Mouse (Mus musculus) MEL (cell line): ENCODE measurements around the gene Rnf130. TPM values are rescaled to one million over a fixed set of nuclear protein-coding genes. Genes with fewer than 3 reads are reported as not detected.

Experiments used
- DNase-seq: peaks from one replicate; pipeline ENCODE4 v3.0.0; 2011; ENCODE audit warnings: low read depth, low spot score
- H3K27ac ChIP-seq: 2 replicates; pipeline ENCODE4 v1.5.1; 2012; ENCODE audit warnings: low read depth, mild to moderate bottlenecking, control low read depth, low read length, moderate library complexity; ENCODE audit not compliant: control insufficient read depth
- H3K27me3 ChIP-seq, 2 experiments: fragments of 150-350 bp in 1 of 2; sonication (generic) in 1 of 2; 2 replicates each; pipeline ENCODE4 v1.6.1; 2012; ENCODE audit warnings: low read length in 2 of 2, mild to moderate bottlenecking in 2 of 2, improper control_type of control experiment in 1 of 2, moderate library complexity in 1 of 2; ENCODE audit not compliant: insufficient read depth in 2 of 2, control insufficient read depth in 1 of 2
- H3K36me3 ChIP-seq, 2 experiments: 2 replicates each; pipeline ENCODE4 v1.6.1; 2012 to 2014; ENCODE audit warnings: low read length in 2 of 2, improper control_type of control experiment in 1 of 2, inconsistent platforms in 1 of 2, mild to moderate bottlenecking in 1 of 2; ENCODE audit not compliant: insufficient read depth in 2 of 2, control insufficient read depth in 1 of 2
- H3K4me1 ChIP-seq, 2 experiments: fragments of 150-350 bp in 1 of 2; sonication (generic) in 1 of 2; 2 replicates each; pipeline ENCODE4 v1.6.1; 2012; ENCODE audit warnings: low read length in 2 of 2, improper control_type of control experiment in 1 of 2, mild to moderate bottlenecking in 1 of 2; ENCODE audit not compliant: insufficient read depth in 2 of 2, control insufficient read depth in 1 of 2
- H3K4me3 ChIP-seq, 2 experiments: fragments of 150-350 bp in 1 of 2; sonication (generic) in 1 of 2; 2 replicates each; pipeline ENCODE4 v1.5.1; 2012; ENCODE audit warnings: low read depth in 2 of 2, low read length in 2 of 2, mild to moderate bottlenecking in 2 of 2, moderate library complexity in 2 of 2, control low read depth in 1 of 2, improper control_type of control experiment in 1 of 2; ENCODE audit not compliant: control insufficient read depth in 1 of 2, insufficient read depth in 1 of 2
- H3K79me2 ChIP-seq: 2 replicates; pipeline ENCODE4 v1.6.1; 2012; ENCODE audit warnings: mild to moderate bottlenecking, low read length, moderate library complexity; ENCODE audit not compliant: control insufficient read depth, poor library complexity, insufficient read depth
- H3K9ac ChIP-seq: 2 replicates; pipeline ENCODE4 v1.6.1; 2012; ENCODE audit warnings: low read depth, mild to moderate bottlenecking, control low read depth, low read length, moderate library complexity; ENCODE audit not compliant: control insufficient read depth, poor library complexity, severe bottlenecking
- H3K9me3 ChIP-seq: fragments of 150-350 bp; sonication (generic); replicated peaks from 2 replicates; pipeline ENCODE4 v1.6.1; 2012; ENCODE audit warnings: mild to moderate bottlenecking, low read length, improper control_type of control experiment, moderate library complexity; ENCODE audit not compliant: insufficient read depth
- CHD1 ChIP-seq: IDR thresholded peaks from 2 replicates; pipeline ENCODE4 v1.6.1; 2012; ENCODE audit warnings: low read depth, mild to moderate bottlenecking, inconsistent platforms, low read length, improper control_type of control experiment
- CHD2 ChIP-seq: IDR thresholded peaks from 2 replicates; pipeline ENCODE4 v1.6.1; 2011; ENCODE audit warnings: low read length, improper control_type of control experiment
- CTCF ChIP-seq, 3 experiments: IDR thresholded peaks in 2 of 3; conservative IDR thresholded peaks in 1 of 3; 2 replicates each; pipeline ENCODE4 v1.5.1; 2011 to 2012; ENCODE audit warnings: low read length in 3 of 3, low read depth in 2 of 3, mild to moderate bottlenecking in 2 of 3, improper control_type of control experiment in 1 of 3, inconsistent platforms in 1 of 3, mixed read lengths in 1 of 3, moderate library complexity in 1 of 3; ENCODE audit not compliant: control insufficient read depth in 1 of 3, insufficient read depth in 1 of 3, poor library complexity in 1 of 3, severe bottlenecking in 1 of 3
- ELF1 ChIP-seq: IDR thresholded peaks from 2 replicates; pipeline ENCODE4 v1.6.1; 2014; ENCODE audit warnings: low read depth, mild to moderate bottlenecking, inconsistent platforms, low read length, improper control_type of control experiment, moderate library complexity
- EP300 ChIP-seq, 2 experiments: IDR thresholded peaks; 2 replicates each; pipeline ENCODE4 v1.6.1; 2011; ENCODE audit warnings: improper control_type of control experiment in 2 of 2, low read length in 2 of 2, low read depth in 1 of 2, mild to moderate bottlenecking in 1 of 2
- GABPA ChIP-seq: IDR thresholded peaks from 2 replicates; pipeline ENCODE4 v1.6.1; 2012; ENCODE audit warnings: low read depth, mild to moderate bottlenecking, inconsistent platforms, low read length, improper control_type of control experiment, moderate library complexity
- GATA1 ChIP-seq: IDR thresholded peaks from 2 replicates; pipeline ENCODE4 v1.6.1; 2011; ENCODE audit warnings: low read depth, low read length, improper control_type of control experiment
- HCFC1 ChIP-seq: IDR thresholded peaks from 2 replicates; pipeline ENCODE4 v1.6.1; 2012; ENCODE audit warnings: low read depth, mild to moderate bottlenecking, inconsistent platforms, low read length, improper control_type of control experiment, moderate library complexity
- JUND ChIP-seq: IDR thresholded peaks from 2 replicates; pipeline ENCODE4 v1.6.1; 2011; ENCODE audit warnings: low read depth, mild to moderate bottlenecking, improper control_type of control experiment, low read length
- MAFK ChIP-seq: IDR thresholded peaks from 2 replicates; pipeline ENCODE4 v1.6.1; 2011; ENCODE audit warnings: low read depth, mild to moderate bottlenecking, low read length, improper control_type of control experiment, borderline replicate concordance
- MAX ChIP-seq: IDR thresholded peaks from 2 replicates; pipeline ENCODE4 v1.6.1; 2011; ENCODE audit warnings: low read length, improper control_type of control experiment
- MEF2A ChIP-seq: IDR thresholded peaks from 2 replicates; pipeline ENCODE4 v1.6.1; 2014; ENCODE audit warnings: low read depth, mild to moderate bottlenecking, inconsistent platforms, low read length, improper control_type of control experiment; ENCODE audit not compliant: poor library complexity, insufficient replicate concordance, severe bottlenecking; ENCODE audit errors: extremely low read depth
- MXI1 ChIP-seq: IDR thresholded peaks from 2 replicates; pipeline ENCODE4 v1.6.1; 2011; ENCODE audit warnings: mild to moderate bottlenecking, low read depth, low read length, improper control_type of control experiment
- MYB ChIP-seq: IDR thresholded peaks from 2 replicates; pipeline ENCODE4 v1.6.1; 2011; ENCODE audit warnings: mild to moderate bottlenecking, low read depth, low read length, improper control_type of control experiment
- NELFE ChIP-seq: IDR thresholded peaks from 2 replicates; pipeline ENCODE4 v1.6.1; 2011; ENCODE audit warnings: low read depth, low read length, improper control_type of control experiment
- POLR2AphosphoS5 ChIP-seq: IDR thresholded peaks from 2 replicates; pipeline ENCODE4 v1.6.1; 2012; ENCODE audit warnings: low read depth, borderline replicate concordance, mild to moderate bottlenecking, inconsistent platforms, low read length, moderate library complexity, mixed read lengths
- RAD21 ChIP-seq: IDR thresholded peaks from 2 replicates; pipeline ENCODE4 v1.6.1; 2011; ENCODE audit warnings: mild to moderate bottlenecking, low read depth, low read length, improper control_type of control experiment
- RCOR1 ChIP-seq: IDR thresholded peaks from 2 replicates; pipeline ENCODE4 v1.6.1; 2012; ENCODE audit warnings: low read depth, mild to moderate bottlenecking, inconsistent platforms, low read length, improper control_type of control experiment
- SIN3A ChIP-seq: IDR thresholded peaks from 2 replicates; pipeline ENCODE4 v1.6.1; 2012; ENCODE audit warnings: low read length, improper control_type of control experiment, inconsistent platforms
- TAL1 ChIP-seq: IDR thresholded peaks from 2 replicates; pipeline ENCODE4 v1.6.1; 2012; ENCODE audit warnings: mild to moderate bottlenecking, inconsistent platforms, low read length, moderate library complexity, mixed read lengths
- TCF12 ChIP-seq: IDR thresholded peaks from 2 replicates; pipeline ENCODE4 v1.6.1; 2014; ENCODE audit warnings: low read depth, mild to moderate bottlenecking, inconsistent platforms, low read length, improper control_type of control experiment, moderate library complexity
- UBTF ChIP-seq: IDR thresholded peaks from 2 replicates; pipeline ENCODE4 v1.6.1; 2012; ENCODE audit warnings: low read depth, mild to moderate bottlenecking, inconsistent platforms, low read length, improper control_type of control experiment, moderate library complexity, borderline replicate concordance; ENCODE audit not compliant: insufficient read depth
- USF2 ChIP-seq, 2 experiments: IDR thresholded peaks; 2 replicates each; pipeline ENCODE4 v1.6.1; 2011 to 2012; ENCODE audit warnings: improper control_type of control experiment in 2 of 2, low read length in 2 of 2, borderline replicate concordance in 1 of 2, inconsistent platforms in 1 of 2, low read depth in 1 of 2, mild to moderate bottlenecking in 1 of 2; ENCODE audit not compliant: insufficient read depth in 1 of 2
- ZMIZ1 ChIP-seq: IDR thresholded peaks from 2 replicates; pipeline ENCODE4 v1.6.1; 2012; ENCODE audit warnings: low read depth, mild to moderate bottlenecking, inconsistent platforms, low read length, improper control_type of control experiment, moderate library complexity
- ZNF384 ChIP-seq: IDR thresholded peaks from 2 replicates; pipeline ENCODE4 v1.6.1; 2012; ENCODE audit warnings: low read depth, mild to moderate bottlenecking, inconsistent platforms, low read length, improper control_type of control experiment
- polyA plus RNA-seq, 2 experiments: library from polyadenylated mRNA; stranded (reverse) in 1 of 2; unstranded in 1 of 2; fragments of >175 nt in 1 of 2; fragments of >200 nt in 1 of 2; gene quantifications; 2 replicates each; pipeline versions ENCODE4 v1.2.1 to v1.2.4; 2012; ENCODE audit warnings: low replicate concordance in 2 of 2, low read depth in 1 of 2; ENCODE audit not compliant: insufficient read length in 2 of 2, insufficient read depth in 1 of 2, missing spikeins in 1 of 2
- total RNA-seq: library from RNA; depleted of rRNA; stranded (reverse); fragments of 300-350 nt; gene quantifications from 2 replicates; pipeline ENCODE4 v1.2.3, GENCODE M21; 2012

Gene Rnf130
- total and polyA plus RNA-seq, 3 experiments, result 59.5 to 507 (median 78.2) TPM

GRCm38 (mm10) chr11:50134136-50134859 lies 109.2 kb downstream of the Rnf130 start (continued):
- peak; percentile 68 for TF ChIP-seq GATA1
- no peak for TF ChIP-seq RAD21
- TF ChIP-seq TAL1, result no peak
- no peak for TF ChIP-seq CTCF (IDR thresholded peaks at IDR 0.05 in 2 of 3, conservative IDR thresholded peaks at IDR 0.05 in 1 of 3; ENCODE audit: control insufficient read depth in 1 of 3, insufficient read depth in 1 of 3, low read depth in 2 of 3, low read length in 3 of 3, poor library complexity in 1 of 3, severe bottlenecking in 1 of 3)
- TF ChIP-seq MEF2A, result no peak
- no peak for TF ChIP-seq MYB
- 0 out of 2 replicates have a peak, but pooled peaks have one; percentile 30 for TF ChIP-seq JUND
- TF ChIP-seq HCFC1, result no peak
- TF ChIP-seq ZMIZ1, result no peak
- TF ChIP-seq UBTF, result no peak
- TF ChIP-seq GABPA, result no peak
- peak; percentile 54 for TF ChIP-seq TCF12
- no peak for TF ChIP-seq MAFK
- no peak for TF ChIP-seq USF2 (IDR thresholded peaks at IDR 0.05; ENCODE audit: borderline replicate concordance in 1 of 2, insufficient read depth in 1 of 2, low read depth in 1 of 2, low read length in 2 of 2)
- TF ChIP-seq ZNF384, result no peak
- TF ChIP-seq EP300 (IDR thresholded peaks at IDR 0.05; ENCODE audit: low read depth in 1 of 2, low read length in 2 of 2), result peak; percentile 40 to 60; a peak in 2 of 4 replicates
- no peak for TF ChIP-seq POLR2AphosphoS5

GRCm38 (mm10) chr11:50138206-50138822 lies 113.2 kb downstream of the Rnf130 start:
- peaks cover 11 to 13% of the 10 kb centered on the region in 2 experiments for H3K36me3 ChIP-seq
- TF ChIP-seq CHD1, result no peak
- TF ChIP-seq SIN3A, result no peak
- TF ChIP-seq NELFE, result no peak
- TF ChIP-seq MXI1, result no peak
- no peak for TF ChIP-seq MEF2A
- no peak for TF ChIP-seq CTCF (IDR thresholded peaks at IDR 0.05 in 2 of 3, conservative IDR thresholded peaks at IDR 0.05 in 1 of 3; ENCODE audit: control insufficient read depth in 1 of 3, insufficient read depth in 1 of 3, low read depth in 2 of 3, low read length in 3 of 3, poor library complexity in 1 of 3, severe bottlenecking in 1 of 3)
- TF ChIP-seq CHD2, result no peak
- no peak for TF ChIP-seq ELF1
- no peak for TF ChIP-seq RCOR1
- TF ChIP-seq GATA1, result no peak
- no peak for TF ChIP-seq TAL1
- TF ChIP-seq EP300 (IDR thresholded peaks at IDR 0.05; ENCODE audit: low read depth in 1 of 2, low read length in 2 of 2), result no peak
- no peak for TF ChIP-seq RAD21
- no peak for TF ChIP-seq UBTF
- TF ChIP-seq MAX, result no peak
- TF ChIP-seq, all 39 proteins: peak for 0
- H3K27ac ChIP-seq, result no peak overlapping the region
- no peak overlapping the region for H3K9ac ChIP-seq
- no peaks in the 10 kb centered on the region for H3K79me2 ChIP-seq
- DNase-seq, result peak; percentile 29
- no peak overlapping the region for H3K4me3 ChIP-seq
- H3K4me1 ChIP-seq, result peaks cover 7 to 11% of the 10 kb centered on the region in 2 experiments
- no peaks in the 10 kb centered on the region for H3K9me3 ChIP-seq
- H3K27me3 ChIP-seq, result no peaks in the 10 kb centered on the region
